Comparison of ENCODE assay signal across 19 mouse cellular contexts in the genomic region with DNA sequence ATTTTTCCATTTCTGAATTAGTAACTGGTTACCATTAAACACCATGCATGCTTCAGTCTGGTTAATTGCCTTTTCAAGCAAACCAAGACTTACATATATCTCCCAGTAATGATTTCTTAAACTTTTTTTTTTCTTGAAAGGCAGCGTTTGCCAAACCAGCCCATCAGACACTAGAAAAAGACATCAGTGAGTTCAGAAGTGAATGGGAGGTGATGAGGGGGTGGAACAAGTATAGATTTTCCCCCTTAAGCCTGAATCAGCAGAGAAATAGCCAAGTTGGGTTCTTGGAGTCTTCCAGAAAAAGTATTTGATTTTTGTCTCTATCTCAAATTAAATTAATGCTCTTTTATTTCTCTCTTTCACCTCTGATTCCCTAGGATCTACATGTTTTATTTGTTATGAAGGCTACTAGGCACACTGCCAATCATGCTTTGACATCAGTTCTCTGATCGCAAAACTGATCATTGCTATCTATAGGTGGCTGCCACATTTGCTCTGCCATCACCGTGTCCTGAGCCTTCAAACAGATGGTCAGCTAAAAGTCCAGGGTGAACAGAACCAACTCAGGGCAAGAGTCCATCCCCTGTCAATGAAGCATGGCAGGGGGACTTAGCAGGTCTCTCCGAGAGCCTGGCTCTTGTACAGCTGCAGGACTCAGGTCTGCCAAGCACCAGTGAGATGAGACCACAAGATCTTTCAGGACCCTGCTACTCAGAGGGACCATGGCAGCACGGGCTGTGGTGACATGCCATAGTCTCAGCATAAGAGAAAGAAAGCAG.
DNase-seq lines count a peak whose midpoint lies in the region; ATAC-seq and TF ChIP-seq lines count a peak whose summit lies in the region.
"Had no signal": no experiment of that assay in that cellular context is flagged by ENCODE, and none has a peak within 500 bp of the region (broad histone marks: within the 10 kb centered on the region; RNA-seq: fewer than 3 reads in every experiment).

No protein-coding gene starts in this region.

- no peaks in the 10 kb centered on the region for H3K9me3 ChIP-seq in kidney, embryonic 16.5 days (ENCODE audit: low read length)
- no peaks in the 10 kb centered on the region for H3K9me3 ChIP-seq in midbrain, postnatal 0 days (ENCODE audit: low read length)
- no peaks in the 10 kb centered on the region for H3K9me3 ChIP-seq in midbrain, embryonic 16.5 days (replicated peaks; ENCODE audit: control insufficient read depth, low read length, poor library complexity, severe bottlenecking)
- H3K9me3 ChIP-seq: forebrain, embryonic 12.5 days; midbrain, embryonic 12.5 days; neural tube, embryonic 13.5 days; stomach, embryonic 15.5 days had no signal

- no peak overlapping the region for H3K9ac ChIP-seq in kidney, embryonic 16.5 days (replicated peaks; ENCODE audit: low read length)
- H3K9ac ChIP-seq in midbrain, postnatal 0 days (replicated peaks; ENCODE audit: low read length, poor library complexity, severe bottlenecking), result no peak overlapping the region
- no peak overlapping the region for H3K9ac ChIP-seq in midbrain, embryonic 16.5 days (ENCODE audit: low read depth, low read length)
- H3K9ac ChIP-seq: forebrain, embryonic 12.5 days; midbrain, embryonic 12.5 days; neural tube, embryonic 13.5 days; stomach, embryonic 15.5 days had no signal

- H3K4me3 ChIP-seq in kidney, embryonic 16.5 days (ENCODE audit: low read length), result no peak overlapping the region
- H3K4me3 ChIP-seq in midbrain, postnatal 0 days (ENCODE audit: low read depth, low read length), result no peak overlapping the region
- H3K4me3 ChIP-seq in midbrain, embryonic 16.5 days (ENCODE audit: low read depth, low read length), result no peak overlapping the region
- H3K4me3 ChIP-seq: forebrain, embryonic 12.5 days; midbrain, embryonic 12.5 days; neural tube, embryonic 13.5 days; stomach, embryonic 15.5 days had no signal

- H3K4me1 ChIP-seq in kidney, embryonic 16.5 days (ENCODE audit: insufficient read depth, low read length), result no peaks in the 10 kb centered on the region
- no peaks in the 10 kb centered on the region for H3K4me1 ChIP-seq in midbrain, postnatal 0 days (ENCODE audit: insufficient read depth, low read length)
- no peaks in the 10 kb centered on the region for H3K4me1 ChIP-seq in midbrain, embryonic 16.5 days (ENCODE audit: control insufficient read depth, insufficient read depth, low read length)
- H3K4me1 ChIP-seq: forebrain, embryonic 12.5 days; midbrain, embryonic 12.5 days; neural tube, embryonic 13.5 days; stomach, embryonic 15.5 days had no signal

- H3K4me2 ChIP-seq in kidney, embryonic 16.5 days (replicated peaks; ENCODE audit: low read depth, low read length), result no peak overlapping the region
- no peak overlapping the region for H3K4me2 ChIP-seq in midbrain, postnatal 0 days (ENCODE audit: low read depth, low read length, poor library complexity, severe bottlenecking)
- H3K4me2 ChIP-seq in midbrain, embryonic 16.5 days (ENCODE audit: low read length), result no peak overlapping the region
- H3K4me2 ChIP-seq: forebrain, embryonic 12.5 days; midbrain, embryonic 12.5 days; neural tube, embryonic 13.5 days; stomach, embryonic 15.5 days had no signal

- H3K36me3 ChIP-seq in kidney, embryonic 16.5 days (ENCODE audit: insufficient read depth, low read length), result no peaks in the 10 kb centered on the region
- H3K36me3 ChIP-seq in midbrain, postnatal 0 days (ENCODE audit: insufficient read depth, low read length), result no peaks in the 10 kb centered on the region
- H3K36me3 ChIP-seq in midbrain, embryonic 16.5 days (ENCODE audit: control insufficient read depth, insufficient read depth, low read length), result no peaks in the 10 kb centered on the region
- H3K36me3 ChIP-seq: forebrain, embryonic 12.5 days; midbrain, embryonic 12.5 days; neural tube, embryonic 13.5 days; stomach, embryonic 15.5 days had no signal

- DNase-seq in cerebellum, adult 11-12 months, result peak; percentile 2
- DNase-seq in cerebellum, adult 11 months, result no peak
- peak; percentile 7 for DNase-seq in kidney, adult 18-20 months
- DNase-seq in midbrain, postnatal 0 days (ENCODE audit: low spot score), result peak; percentile 28
- DNase-seq in kidney, postnatal 36 days, result peak; percentile 24 to 47
- no peak for DNase-seq in ovary, postnatal 10 days (ENCODE audit: low spot score)
- DNase-seq: adrenal gland, postnatal 10 days; gastrocnemius, postnatal 25 days; liver; thymus, adult 2 months had no signal

- 88% methylated on average over 5 of the region's 5 CpGs for WGBS in kidney, embryonic 16.5 days
- 80% methylated on average over 5 of the region's 5 CpGs for WGBS in midbrain, postnatal 0 days
- WGBS in midbrain, embryonic 16.5 days, result 87% methylated on average over 5 of the region's 5 CpGs

- no peak overlapping the region for H3K27ac ChIP-seq in kidney, embryonic 16.5 days (ENCODE audit: low read length)
- H3K27ac ChIP-seq in midbrain, postnatal 0 days (ENCODE audit: low read depth, low read length), result no peak overlapping the region
- H3K27ac ChIP-seq in midbrain, embryonic 16.5 days (ENCODE audit: low read length), result no peak overlapping the region
- H3K27ac ChIP-seq: forebrain, embryonic 12.5 days; midbrain, embryonic 12.5 days; neural tube, embryonic 13.5 days; stomach, embryonic 15.5 days had no signal

- no peak for ATAC-seq in kidney, embryonic 16.5 days (ENCODE audit: low FRiP score, low TSS enrichment)
- ATAC-seq in midbrain, postnatal 0 days (ENCODE audit: low FRiP score), result no peak
- no peak for ATAC-seq in midbrain, embryonic 16.5 days
- ATAC-seq: CD4-positive, CD25-positive, alpha-beta regulatory T cell, adult 4 months; lung, postnatal 0 days; Patski had no signal

- no peaks in the 10 kb centered on the region for H3K27me3 ChIP-seq in kidney, embryonic 16.5 days (ENCODE audit: insufficient read depth, low read length)
- H3K27me3 ChIP-seq in midbrain, postnatal 0 days (ENCODE audit: insufficient read depth, low read length), result no peaks in the 10 kb centered on the region
- H3K27me3 ChIP-seq in midbrain, embryonic 16.5 days (ENCODE audit: control insufficient read depth, insufficient read depth, low read depth, low read length), result no peaks in the 10 kb centered on the region
- H3K27me3 ChIP-seq: forebrain, embryonic 12.5 days; midbrain, embryonic 12.5 days; neural tube, embryonic 13.5 days; stomach, embryonic 15.5 days had no signal

- no peak for TF ChIP-seq CTCF in midbrain, postnatal 0 days (IDR thresholded peaks at IDR 0.05)

Comparison
In these comparisons a context has a peak if more than half of its experiments do, and no peak if none do; other contexts are left out.
1. DNase-seq: peak in cerebellum, adult 11-12 months (single experiment), kidney, adult 18-20 months (single experiment), midbrain, postnatal 0 days (single experiment) and kidney, postnatal 36 days (2 of 2); none in cerebellum, adult 11 months (single experiment) and ovary, postnatal 10 days (single experiment).